Mouse (Mus musculus) urinary bladder, postnatal 25 days (tissue): ENCODE data around the gene Tex261.
A peak's percentile ranks its signal among the peaks of the same experiment; 100 is the strongest.
"Not testable (repeated sequence)": the region's sequence is repeated elsewhere in the genome, so short reads cannot be mapped to it uniquely, and the experiment has no call there.

Experiments used
- DNase-seq: peaks from one replicate; pipeline ENCODE4 v3.0.0; 2022; ENCODE audit warnings: low spot score

Tex261 gene

GRCm38 (mm10) chr6:83775638-83776293 lies at the start of gene Tex261:
Tex261 (minus strand) TSS chr6:83775813.
- DNase-seq, result peak; percentile 93

- no peak for DNase-seq
Measured at GRCm38 (mm10) chr6:83821856-83822255, 46.2 kb upstream of the Tex261 start.

- no peak for DNase-seq
Measured at GRCm38 (mm10) chr6:83820727-83821515, 45.3 kb upstream of the Tex261 start.

GRCm38 (mm10) chr6:83818996-83819395 lies 43.4 kb upstream of the Tex261 start:
- no peak for DNase-seq

GRCm38 (mm10) chr6:83815801-83816200 lies 40.2 kb upstream of the Tex261 start:
- no peak for DNase-seq

GRCm38 (mm10) chr6:83802846-83803245 lies 27.2 kb upstream of the Tex261 start:
- DNase-seq, result no peak

GRCm38 (mm10) chr6:83802033-83802432 lies 26.4 kb upstream of the Tex261 start:
- no peak for DNase-seq

DNA sequence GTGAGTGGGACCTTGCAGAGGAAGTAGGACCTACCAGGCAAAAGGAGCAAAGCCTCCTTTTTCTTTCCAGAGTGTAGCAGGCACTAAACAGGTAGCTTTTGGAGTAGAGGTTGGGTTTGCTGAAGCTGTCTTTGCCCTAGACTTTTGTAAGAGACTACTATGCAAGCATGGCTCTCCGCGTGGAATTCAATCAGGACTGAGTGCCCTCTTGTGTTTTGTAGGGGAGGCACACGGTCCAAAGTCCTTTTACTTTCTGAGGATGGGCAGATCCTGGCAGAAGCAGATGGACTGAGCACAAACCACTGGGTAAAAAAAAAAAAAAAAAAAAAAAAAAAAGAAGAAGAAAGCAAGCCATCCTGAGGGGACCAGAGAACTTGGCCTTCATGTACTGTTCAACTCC lies 21.1 kb upstream of the Tex261 start:
- DNase-seq, result no peak

DNA sequence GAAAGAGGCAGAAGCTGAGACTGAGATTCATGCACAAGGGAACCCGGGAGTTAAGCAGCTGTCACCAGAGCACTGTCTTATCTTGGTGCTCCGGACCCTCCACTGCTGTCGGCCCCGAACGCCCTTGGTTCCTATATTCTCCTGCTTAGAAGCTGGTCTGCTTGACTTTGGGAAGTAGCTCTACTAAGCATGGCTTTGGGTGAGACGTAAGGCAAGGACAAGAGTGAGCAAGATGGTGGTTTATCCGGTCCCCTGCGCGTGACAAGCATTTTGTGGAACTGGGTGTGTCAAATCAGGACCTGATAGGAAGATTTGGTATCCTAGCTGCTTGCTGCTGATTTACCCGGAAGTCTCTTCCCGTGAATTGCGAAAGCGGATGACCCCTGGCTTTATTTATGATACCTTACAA lies 19.9 kb upstream of the Tex261 start:
- peak; percentile 43 for DNase-seq

DNA sequence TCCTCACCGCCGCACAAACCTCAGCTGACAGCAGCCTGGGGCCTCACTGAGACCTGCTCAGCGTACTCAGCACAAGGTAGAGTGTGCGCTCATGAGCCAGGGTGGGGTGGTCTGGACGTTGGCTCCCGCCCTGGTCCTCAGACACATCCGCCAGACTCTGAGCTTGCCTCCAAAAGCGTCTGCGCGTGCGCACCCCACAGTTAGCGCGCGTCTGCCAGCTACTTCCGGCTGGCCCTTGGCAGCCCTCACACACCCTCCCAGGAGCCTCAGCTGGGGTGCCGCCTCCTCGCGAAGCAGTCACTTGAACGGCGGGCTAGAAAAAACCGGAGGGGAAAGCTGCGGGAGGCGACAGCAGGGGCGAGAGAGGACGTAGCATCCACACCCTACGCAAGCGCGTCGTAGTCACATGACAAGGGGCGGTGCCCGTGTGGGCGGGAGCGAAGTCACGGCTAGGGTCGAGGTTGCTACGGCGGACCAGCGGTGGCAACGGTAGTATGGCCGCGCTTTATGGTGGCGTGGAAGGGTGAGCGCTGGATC lies 19.2 kb upstream of the Tex261 start, which contains the start of gene Nagk:
Gene Nagk (plus strand): TSS at position 223 of the 537 bp plus-strand sequence.
- peak; percentile 95 for DNase-seq

- DNase-seq, result no peak
Measured at GRCm38 (mm10) chr6:83791251-83791890, 15.8 kb upstream of the Tex261 start.

DNA sequence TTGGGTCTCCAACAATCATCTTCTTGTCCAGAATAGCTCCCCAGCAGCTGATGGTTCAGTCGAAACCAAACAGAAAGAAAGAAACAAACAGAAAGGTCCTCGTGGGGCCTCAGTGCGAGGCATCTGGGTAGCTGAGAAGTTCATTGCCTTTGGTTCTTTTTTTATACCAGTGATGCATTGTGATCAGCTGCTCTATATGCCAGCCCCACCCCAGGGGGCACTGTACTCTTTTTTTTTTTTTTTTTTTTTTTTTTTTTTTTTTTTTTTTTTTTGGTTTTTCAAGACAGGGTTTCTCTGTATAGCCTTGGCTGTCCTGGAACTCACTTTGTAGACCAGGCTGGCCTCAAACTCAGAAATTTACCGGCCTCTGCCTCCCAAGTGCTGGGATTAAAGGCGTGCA lies 14.9 kb upstream of the Tex261 start:
- DNase-seq, result not testable (repeated sequence)

DNA sequence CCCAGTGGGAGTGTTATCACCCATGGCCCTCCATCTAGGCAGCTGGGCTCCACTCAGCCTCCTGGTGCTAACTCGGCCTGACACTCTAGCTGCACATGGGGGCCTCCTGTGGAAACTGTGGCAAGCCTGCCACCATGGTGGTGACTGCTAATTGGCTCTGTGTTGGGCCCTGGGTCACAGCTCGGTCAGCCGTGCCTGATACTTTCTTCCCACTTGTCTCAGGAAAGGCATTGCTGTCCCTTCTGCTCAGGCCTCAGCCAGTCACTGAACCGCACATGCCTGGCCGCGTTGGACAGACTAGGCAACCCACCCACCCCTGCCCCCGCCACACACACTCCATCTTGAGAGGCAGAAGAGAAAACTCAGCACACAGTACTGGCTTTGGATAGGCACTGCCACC lies 12.9 kb upstream of the Tex261 start:
- DNase-seq, result no peak

- no peak for DNase-seq
Measured at GRCm38 (mm10) chr6:83786426-83786825, 10.8 kb upstream of the Tex261 start.

DNA sequence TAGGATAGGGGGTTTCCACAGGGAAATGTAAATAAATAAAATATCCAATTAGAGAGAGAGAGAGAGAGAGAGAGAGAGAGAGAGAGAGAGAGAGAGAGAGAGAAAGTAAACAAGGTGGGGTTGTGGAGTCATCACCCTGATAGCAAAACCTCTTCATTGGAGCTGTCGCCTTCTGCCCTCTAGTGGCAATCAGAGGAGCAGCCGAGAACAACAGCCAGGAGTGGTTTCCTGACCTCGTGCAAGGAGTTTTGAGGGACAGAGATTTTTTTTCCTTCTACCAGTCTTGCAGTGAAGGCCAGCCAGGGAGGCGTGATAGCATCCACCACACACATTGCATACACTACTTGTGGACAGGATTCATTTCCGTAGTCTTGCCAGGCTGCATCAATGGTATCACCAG lies 3.4 kb upstream of the Tex261 start:
- peak; percentile 34 for DNase-seq

GRCm38 (mm10) chr6:83778306-83778705 lies 2.7 kb upstream of the Tex261 start:
- no peak for DNase-seq

DNA sequence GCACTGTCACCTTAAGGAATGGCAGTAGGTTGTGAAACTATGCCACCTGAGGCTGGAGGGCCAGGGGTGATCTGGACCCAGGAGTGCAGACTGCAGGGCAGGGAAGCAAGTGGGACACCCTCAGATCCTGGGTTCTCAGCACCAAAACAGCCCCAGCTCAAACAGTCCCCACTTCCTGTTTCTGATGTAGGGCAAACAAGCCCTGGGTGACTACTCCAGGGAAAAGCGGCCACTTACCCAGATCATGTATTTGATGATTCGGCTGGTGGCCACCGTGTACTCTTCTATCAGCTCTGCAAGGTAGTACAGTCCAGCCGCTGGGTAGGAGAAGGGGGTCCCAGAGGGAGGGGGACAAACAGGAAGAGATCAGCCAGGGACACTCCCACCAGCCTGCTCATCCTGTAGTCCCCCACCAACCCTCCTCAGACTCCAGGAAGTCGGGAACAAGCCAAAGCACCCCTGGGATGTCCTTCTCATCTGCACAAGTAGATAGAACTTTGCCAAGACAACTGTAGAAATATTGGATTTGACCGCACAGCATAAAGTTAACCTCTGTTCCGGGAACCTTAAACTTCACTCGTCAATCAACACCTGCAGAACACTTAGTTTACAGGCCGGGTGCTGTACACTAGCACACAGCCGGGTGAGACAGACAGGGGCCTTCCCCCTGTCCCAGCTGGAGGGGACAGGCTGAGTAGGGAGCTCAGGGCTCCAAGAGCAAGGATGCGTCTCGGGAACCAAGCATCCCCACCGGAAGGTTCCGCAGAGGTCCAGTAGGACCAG lies 641 bp downstream of the Tex261 start:
- no peak for DNase-seq

GRCm38 (mm10) chr6:83774126-83774525 lies 1.5 kb downstream of the Tex261 start:
- DNase-seq, result no peak

GRCm38 (mm10) chr6:83768485-83768884 lies 7.1 kb downstream of the Tex261 start:
- DNase-seq, result no peak

DNA sequence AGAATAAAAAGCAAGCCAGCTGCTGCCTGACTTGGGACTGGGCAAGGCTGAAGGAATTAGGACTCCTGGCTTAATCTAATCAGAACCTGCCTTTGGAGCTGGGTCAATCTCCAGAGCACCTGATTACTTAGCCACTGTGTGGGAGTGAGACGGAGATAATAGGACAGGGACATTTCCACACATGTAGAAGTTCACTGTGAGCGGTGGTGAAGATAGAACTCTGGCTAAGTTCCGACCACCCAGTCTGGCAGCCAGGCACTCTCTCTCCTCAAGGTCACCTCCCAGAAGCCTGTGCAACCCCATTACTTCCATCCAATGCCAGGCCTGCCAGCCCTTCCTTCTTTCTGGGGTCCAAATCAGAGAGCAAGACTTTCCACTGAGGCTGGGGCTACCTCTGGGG lies 8.6 kb downstream of the Tex261 start:
- no peak for DNase-seq

- peak; percentile 35 for DNase-seq
Measured at GRCm38 (mm10) chr6:83762880-83763431, 12.7 kb downstream of the Tex261 start.

- DNase-seq, result no peak
Measured at GRCm38 (mm10) chr6:83762344-83762743, 13.3 kb downstream of the Tex261 start, which contains the start of gene Ankrd53. Ankrd53 (plus strand) TSS chr6:83762644.
